Mouse (Mus musculus) kidney, adult 2 months (tissue): Measurements from ENCODE around the gene Zfp386.

Experiments
- CTCF ChIP-seq: fragments of 200-500 bp; conservative IDR thresholded peaks from 2 replicates; pipeline ENCODE4 v1.5.1; 2011; ENCODE audit warnings: low read depth, mild to moderate bottlenecking, control low read depth, low read length, moderate library complexity, mixed read lengths; ENCODE audit not compliant: insufficient read depth, insufficient read length
- POLR2A ChIP-seq: fragments of 200-500 bp; IDR thresholded peaks from one replicate; pipeline ENCODE4 v1.6.1; 2011; ENCODE audit warnings: low read depth, low read length, control low read depth

GRCm38 (mm10) chr12:116096361-116096904 is 48.9 kb downstream of the Zfp386 start:
- TF ChIP-seq POLR2A (no peak), CTCF (no peak)
